Mouse (Mus musculus) brain, embryonic 14.5 days (tissue): ENCODE measurements around the gene Prpf40b.

ENCODE experiments used
- CTCF ChIP-seq: fragments of 200-500 bp; IDR thresholded peaks from 2 replicates; pipeline ENCODE4 v1.5.1; 2012; ENCODE audit warnings: inconsistent platforms, mild to moderate bottlenecking, moderate library complexity, borderline replicate concordance; ENCODE audit not compliant: insufficient read depth, insufficient read length; ENCODE audit errors: extremely low read depth
- POLR2A ChIP-seq: fragments of 200-500 bp; IDR thresholded peaks from 2 replicates; pipeline ENCODE4 v1.6.1; 2012; ENCODE audit warnings: mild to moderate bottlenecking, inconsistent platforms, borderline replicate concordance; ENCODE audit not compliant: poor library complexity, insufficient read depth, insufficient read length, severe bottlenecking; ENCODE audit errors: extremely low read depth

GRCm38 (mm10) chr15:99344148-99344870 is 49.4 kb downstream of the Prpf40b start:
- TF ChIP-seq CTCF (no peak), POLR2A (no peak)
